Mouse (Mus musculus): ENCODE results near the gene Lamtor1. TPM values are rescaled to one million over a fixed set of nuclear protein-coding genes. Genes with fewer than 3 reads are reported as not detected.

Lamtor1 gene
- polyA plus RNA-seq, 1 experiment: 205 TPM

DNA sequence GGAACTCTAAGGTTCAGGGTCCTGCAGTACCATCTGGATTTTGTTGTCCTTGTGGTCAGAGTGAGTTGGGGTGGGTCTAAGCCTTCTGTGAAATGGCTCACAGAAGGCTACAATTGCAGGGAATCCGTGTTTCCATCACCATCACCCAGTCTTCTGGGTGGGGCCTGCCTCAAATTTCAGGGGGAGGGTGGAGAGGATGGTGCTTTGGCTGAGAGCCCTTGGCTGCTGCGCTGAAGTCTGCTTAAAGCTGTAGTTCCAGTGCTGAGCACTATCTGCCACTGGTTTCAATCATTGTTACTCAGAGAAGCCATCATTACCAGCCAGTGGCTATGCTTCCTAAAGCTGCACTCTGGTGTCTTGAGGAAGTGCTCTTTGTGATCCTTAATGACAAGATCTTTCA lies 68.8 kb downstream of the Lamtor1 start:
- DNase-seq: no peak
- WGBS: 8% methylated on average over 2 of the region's 2 CpGs

More for the DNA sequence above, 68.8 kb downstream of the Lamtor1 start:
- Histone ChIP-seq H3K4me1 (ENCODE audit: control insufficient read depth, insufficient read depth, low read length) (peaks cover 8% of the 10 kb centered on the region), H3K4me3 (replicated peaks; ENCODE audit: extremely low read depth, low read depth, low read length) (no peak overlapping the region)
- TF ChIP-seq POLR2A (IDR thresholded peaks at IDR 0.05; ENCODE audit: borderline replicate concordance, extremely low read depth, low read depth, low read length): no peak

Other genes with a start within 250 kb of the Lamtor1 start
- gene Clpb, start 242.3 kb upstream of the Lamtor1 start, polyA plus RNA-seq (2012; rRNA removed): 11.9 and 15.5 TPM in 2 replicates
- gene Phox2a, start 87.6 kb upstream of the Lamtor1 start, polyA plus RNA-seq (2012; rRNA removed): not detected in 2 replicates
- gene Inppl1, start 67.7 kb upstream of the Lamtor1 start, polyA plus RNA-seq (2012; rRNA removed): 84.3 TPM in 2 replicates
- gene Folr2, start 48.7 kb upstream of the Lamtor1 start, polyA plus RNA-seq (2012; rRNA removed): 11.8 and 12.6 TPM in 2 replicates
- gene Anapc15, start 42.2 kb upstream of the Lamtor1 start, polyA plus RNA-seq (2012; rRNA removed): 21.1 and 36.2 TPM in 2 replicates
- gene Folr1, start 35.1 kb upstream of the Lamtor1 start, polyA plus RNA-seq (2012; rRNA removed): 0.67 and 1.2 TPM in 2 replicates
- gene Tomt, start 455 bp downstream of the Lamtor1 start, polyA plus RNA-seq (2012; rRNA removed): 0.06 TPM in 1 of 2 replicates, not detected in the other
- 28.9 and 36.5 TPM in 2 replicates for gene Lrrc51, start 28.0 kb downstream of the Lamtor1 start, polyA plus RNA-seq (2012; rRNA removed)
- 80.1 and 93.4 TPM in 2 replicates for gene Numa1, start 28.2 kb downstream of the Lamtor1 start, polyA plus RNA-seq (2012; rRNA removed)
- 11.4 and 12.0 TPM in 2 replicates for gene Il18bp, start 112.8 kb downstream of the Lamtor1 start, polyA plus RNA-seq (2012; rRNA removed)
- 20.5 and 31.9 TPM in 2 replicates for gene Rnf121, start 159.6 kb downstream of the Lamtor1 start, polyA plus RNA-seq (2012; rRNA removed)
- gene Xndc1, start 159.6 kb downstream of the Lamtor1 start, polyA plus RNA-seq (2012; rRNA removed): 14.8 and 18.9 TPM in 2 replicates
- gene Xntrpc, start 159.8 kb downstream of the Lamtor1 start, polyA plus RNA-seq (2012; rRNA removed): 3.0 and 3.5 TPM in 2 replicates
- not detected in 2 replicates for gene Trpc2, start 177.2 kb downstream of the Lamtor1 start, polyA plus RNA-seq (2012; rRNA removed)
- gene Art1, start 195.8 kb downstream of the Lamtor1 start, polyA plus RNA-seq (2012; rRNA removed): 7.3 and 15.7 TPM in 2 replicates
- 0.27 and 1.2 TPM in 2 replicates for gene Art5, start 203.6 kb downstream of the Lamtor1 start, polyA plus RNA-seq (2012; rRNA removed)
- gene Chrna10, start 210.9 kb downstream of the Lamtor1 start, polyA plus RNA-seq (2012; rRNA removed): 1.6 and 1.9 TPM in 2 replicates